Comparison of ENCODE assay signal across 1 mouse cellular context in the genomic region with DNA sequence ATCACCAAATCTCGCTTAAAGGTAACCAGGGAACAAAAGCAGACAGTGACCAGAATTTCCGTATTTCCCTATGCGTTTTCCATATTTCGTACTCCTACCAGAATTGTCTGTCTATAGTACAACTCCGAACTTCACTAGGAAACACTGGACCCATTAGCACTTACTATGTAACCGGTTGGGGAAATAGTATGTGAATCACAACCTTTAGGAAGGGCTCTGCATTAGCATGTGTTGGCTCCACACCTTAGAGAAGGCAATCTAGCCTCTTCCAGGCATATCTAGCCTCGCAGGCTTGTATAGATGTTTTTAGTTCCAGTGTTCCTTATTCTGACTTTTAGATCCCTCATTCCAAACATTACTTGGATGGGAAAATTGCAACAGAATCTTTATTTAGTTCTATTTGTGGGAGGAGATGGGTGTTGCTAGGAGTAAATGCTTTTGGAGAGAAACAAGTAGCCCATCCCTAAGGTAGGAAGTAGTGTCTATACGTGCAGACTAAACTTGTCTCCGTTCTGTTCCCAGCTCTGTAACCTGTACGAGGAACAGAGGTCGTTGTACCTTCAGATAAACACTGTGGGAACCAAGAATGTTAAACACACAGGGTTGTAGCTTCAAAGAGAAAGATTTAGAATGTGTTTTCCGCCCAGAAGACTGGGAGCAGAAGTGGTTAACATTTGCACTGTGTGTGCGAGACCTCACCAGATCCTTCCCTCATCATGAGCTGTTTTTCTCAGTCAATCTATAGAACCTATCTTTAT.
TF ChIP-seq lines count a peak whose summit lies in the region.

No protein-coding gene starts in this region.

TF ChIP-seq in CH12.LX, 34 proteins besides CTCF, POLR2A, EP300 and RAD21 (continued from another document):
- TF ChIP-seq NELFE (IDR thresholded peaks at IDR 0.05; ENCODE audit: low read depth, low read length) (no peak), MAX (IDR thresholded peaks at IDR 0.05; ENCODE audit: low read length) (no peak), MAZ (IDR thresholded peaks at IDR 0.05; ENCODE audit: low read depth, low read length) (no peak), JUN (IDR thresholded peaks at IDR 0.05; ENCODE audit: insufficient read depth, low read depth, low read length) (no peak), RCOR1 (conservative IDR thresholded peaks at IDR 0.05; ENCODE audit: low read depth, low read length) (no peak), NRF1 (IDR thresholded peaks at IDR 0.05; ENCODE audit: low read depth, low read length) (no peak), SIN3A (IDR thresholded peaks at IDR 0.05; ENCODE audit: low read length) (no peak), PAX5 (IDR thresholded peaks at IDR 0.05; ENCODE audit: low read length) (no peak)
